Mouse (Mus musculus) cortical plate, adult 2 months (tissue): ENCODE measurements around the gene Ksr1. TPM values are rescaled to one million over a fixed set of nuclear protein-coding genes. Genes with fewer than 3 reads are reported as not detected.

Experiments used
- H3K27ac ChIP-seq: fragments of 200-500 bp; 2 replicates; pipeline ENCODE4 v1.5.1; 2012; ENCODE audit warnings: low read length, control low read depth, inconsistent platforms; ENCODE audit not compliant: insufficient read depth
- H3K4me1 ChIP-seq: fragments of 200-500 bp; 2 replicates; pipeline ENCODE4 v1.6.1; 2011; ENCODE audit warnings: low read length; ENCODE audit not compliant: control insufficient read depth, insufficient read depth
- H3K4me3 ChIP-seq: fragments of 200-500 bp; 2 replicates; pipeline ENCODE4 v1.5.1; 2011; ENCODE audit warnings: mild to moderate bottlenecking, low read length, control low read depth; ENCODE audit not compliant: insufficient read depth
- CTCF ChIP-seq: fragments of 200-500 bp; IDR thresholded peaks from 2 replicates; pipeline ENCODE4 v1.5.1; 2011; ENCODE audit warnings: mild to moderate bottlenecking, control low read depth, low read length; ENCODE audit not compliant: insufficient read depth; ENCODE audit errors: extremely low read depth
- POLR2A ChIP-seq: fragments of 200-500 bp; IDR thresholded peaks from 2 replicates; pipeline ENCODE4 v1.6.1; 2011; ENCODE audit warnings: mild to moderate bottlenecking, low read length, control low read depth; ENCODE audit not compliant: insufficient read depth; ENCODE audit errors: extremely low read depth
- polyA plus RNA-seq: library from polyadenylated mRNA; depleted of rRNA; stranded (reverse); fragments of >200 nt; gene quantifications from 2 replicates; pipeline ENCODE4 v1.2.3, GENCODE M21; 2012

Ksr1 gene
- polyA plus RNA-seq, 1 experiment, result 32.8 TPM

GRCm38 (mm10) chr11:79061839-79062238, 84.4 kb downstream of the Ksr1 start:
- TF ChIP-seq CTCF (no peak), POLR2A (no peak)
- Histone ChIP-seq H3K27ac (no peak overlapping the region), H3K4me3 (no peak overlapping the region), H3K4me1 (0 out of 2 replicates have a peak, but pooled peaks cover 2% of the 10 kb centered on the region)

- Histone ChIP-seq H3K4me3 (no peak overlapping the region), H3K4me1 (no peaks in the 10 kb centered on the region), H3K27ac (no peak overlapping the region)
- no peak for TF ChIP-seq POLR2A
- TF ChIP-seq CTCF, result no peak
These were observed 86.4 kb downstream of the Ksr1 start for GRCm38 (mm10) chr11:79059850-79060249.

GRCm38 (mm10) chr11:79059062-79059461, 87.1 kb downstream of the Ksr1 start:
- no peak for TF ChIP-seq CTCF
- TF ChIP-seq POLR2A, result no peak
- Histone ChIP-seq H3K27ac (no peak overlapping the region), H3K4me3 (no peak overlapping the region), H3K4me1 (no peaks in the 10 kb centered on the region)

GRCm38 (mm10) chr11:79058610-79059009, 87.6 kb downstream of the Ksr1 start:
- no peak overlapping the region for H3K27ac ChIP-seq
- no peaks in the 10 kb centered on the region for H3K4me1 ChIP-seq
- no peak for TF ChIP-seq CTCF
- no peak for TF ChIP-seq POLR2A
- H3K4me3 ChIP-seq, result no peak overlapping the region

GRCm38 (mm10) chr11:79057809-79058208, 88.4 kb downstream of the Ksr1 start:
- Histone ChIP-seq H3K4me3 (no peak overlapping the region), H3K4me1 (no peaks in the 10 kb centered on the region), H3K27ac (no peak overlapping the region)
- TF ChIP-seq CTCF, result no peak
- no peak for TF ChIP-seq POLR2A

- TF ChIP-seq CTCF, result no peak
- TF ChIP-seq POLR2A, result no peak
- Histone ChIP-seq H3K27ac (no peak overlapping the region), H3K4me3 (no peak overlapping the region), H3K4me1 (no peaks in the 10 kb centered on the region)
These were observed 89.3 kb downstream of the Ksr1 start for GRCm38 (mm10) chr11:79056891-79057290.

- TF ChIP-seq CTCF (no peak), POLR2A (no peak)
- Histone ChIP-seq H3K4me1 (no peaks in the 10 kb centered on the region), H3K4me3 (no peak overlapping the region)
These were observed 90.2 kb downstream of the Ksr1 start for GRCm38 (mm10) chr11:79056027-79056426.

GRCm38 (mm10) chr11:79055161-79055560, 91.0 kb downstream of the Ksr1 start:
- Histone ChIP-seq H3K4me3 (no peak overlapping the region), H3K4me1 (no peaks in the 10 kb centered on the region), H3K27ac (no peak overlapping the region)
- no peak for TF ChIP-seq POLR2A
- no peak for TF ChIP-seq CTCF

More at GRCm38 (mm10) chr11:79056027-79056426, 90.2 kb downstream of the Ksr1 start:
- H3K27ac ChIP-seq, result no peak overlapping the region

- TF ChIP-seq POLR2A (no peak), CTCF (no peak)
- Histone ChIP-seq H3K4me1 (no peaks in the 10 kb centered on the region), H3K27ac (no peak overlapping the region), H3K4me3 (no peak overlapping the region)
These were observed 91.8 kb downstream of the Ksr1 start for GRCm38 (mm10) chr11:79054161-79055152.

- no peak overlapping the region for H3K4me3 ChIP-seq
- H3K4me1 ChIP-seq, result no peaks in the 10 kb centered on the region
- TF ChIP-seq CTCF, result no peak
- H3K27ac ChIP-seq, result no peak overlapping the region
These were observed 92.8 kb downstream of the Ksr1 start for GRCm38 (mm10) chr11:79053437-79053836.
